Mouse (Mus musculus) CH12.LX (cell line): Measurements from ENCODE around the gene Abhd12. TPM values are rescaled to one million over a fixed set of nuclear protein-coding genes. Genes with fewer than 3 reads are reported as not detected.

Source experiments
- DNase-seq: peaks from one replicate; pipeline ENCODE4 v3.0.0-alpha.2; 2013; ENCODE audit errors: extremely low read depth
- H3K27ac ChIP-seq: 2 replicates; pipeline ENCODE4 v1.5.1; 2012; ENCODE audit warnings: low read depth, mild to moderate bottlenecking, control low read depth, moderate library complexity; ENCODE audit not compliant: insufficient read depth
- H3K27me3 ChIP-seq: replicated peaks from 2 replicates; pipeline ENCODE3; 2012; ENCODE audit warnings: inconsistent platforms
- H3K36me3 ChIP-seq, 2 experiments: replicated peaks in 1 of 2; 2 replicates each; pipeline versions ENCODE3 to v1.6.1; 2012; ENCODE audit warnings: inconsistent platforms in 1 of 2, low read length in 1 of 2, mild to moderate bottlenecking in 1 of 2, mixed read lengths in 1 of 2, moderate library complexity in 1 of 2; ENCODE audit not compliant: control insufficient read depth in 1 of 2, insufficient read depth in 1 of 2
- H3K4me1 ChIP-seq, 2 experiments: 2 replicates each; pipeline ENCODE4 v1.6.1; 2012; ENCODE audit warnings: inconsistent platforms in 1 of 2, moderate library complexity in 1 of 2; ENCODE audit not compliant: insufficient read depth in 2 of 2, control insufficient read depth in 1 of 2
- H3K4me2 ChIP-seq: 2 replicates; pipeline ENCODE4 v1.6.1; 2012; ENCODE audit warnings: low read depth, mild to moderate bottlenecking, control low read depth; ENCODE audit not compliant: poor library complexity, insufficient read depth, severe bottlenecking
- H3K4me3 ChIP-seq, 3 experiments: fragments of 150-350 bp in 1 of 3; sonication (generic) in 1 of 3; replicated peaks in 1 of 3; 2 replicates each; pipeline versions ENCODE3 to v1.5.1; 2011 to 2012; ENCODE audit warnings: low read depth in 2 of 3, low read length in 2 of 3, mild to moderate bottlenecking in 2 of 3, moderate library complexity in 2 of 3, control low read depth in 1 of 3, improper control_type of control experiment in 1 of 3, inconsistent platforms in 1 of 3, mixed read lengths in 1 of 3; ENCODE audit not compliant: poor library complexity in 1 of 3
- H3K79me2 ChIP-seq: replicated peaks from 2 replicates; pipeline ENCODE4 v1.6.1; 2012; ENCODE audit warnings: mild to moderate bottlenecking, moderate library complexity; ENCODE audit not compliant: control insufficient read depth, poor library complexity, insufficient read depth, severe bottlenecking; ENCODE audit errors: extremely low read depth
- H3K9ac ChIP-seq: 2 replicates; pipeline ENCODE4 v1.6.1; 2012; ENCODE audit warnings: low read depth, mild to moderate bottlenecking, control low read depth, moderate library complexity; ENCODE audit not compliant: insufficient read depth
- H3K9me3 ChIP-seq: replicated peaks from 2 replicates; pipeline ENCODE3; 2012; ENCODE audit warnings: low read length, inconsistent platforms, mixed read lengths
- BHLHE40 ChIP-seq: IDR thresholded peaks from 2 replicates; pipeline ENCODE4 v1.6.1; 2011; ENCODE audit warnings: mild to moderate bottlenecking, low read depth, low read length, improper control_type of control experiment
- CHD2 ChIP-seq: IDR thresholded peaks from 2 replicates; pipeline ENCODE4 v1.6.1; 2011; ENCODE audit warnings: low read length, improper control_type of control experiment
- CTCF ChIP-seq, 2 experiments: IDR thresholded peaks in 1 of 2; conservative IDR thresholded peaks in 1 of 2; 2 replicates each; pipeline ENCODE4 v1.5.1; 2011 to 2012; ENCODE audit warnings: low read depth in 2 of 2, low read length in 2 of 2, improper control_type of control experiment in 1 of 2, inconsistent platforms in 1 of 2, mild to moderate bottlenecking in 1 of 2, moderate library complexity in 1 of 2
- GABPA ChIP-seq: IDR thresholded peaks from 2 replicates; pipeline ENCODE4 v1.6.1; 2012; ENCODE audit warnings: low read depth, low read length, improper control_type of control experiment, inconsistent platforms; ENCODE audit not compliant: insufficient replicate concordance
- HCFC1 ChIP-seq: IDR thresholded peaks from 2 replicates; pipeline ENCODE4 v1.6.1; 2012; ENCODE audit warnings: low read depth, mild to moderate bottlenecking, inconsistent platforms, low read length, improper control_type of control experiment
- IRF4 ChIP-seq: IDR thresholded peaks from 2 replicates; pipeline ENCODE4 v1.6.1; 2014; ENCODE audit warnings: low read depth, mild to moderate bottlenecking, inconsistent platforms, low read length, improper control_type of control experiment
- MAZ ChIP-seq: IDR thresholded peaks from 2 replicates; pipeline ENCODE4 v1.6.1; 2012; ENCODE audit warnings: low read depth, mild to moderate bottlenecking, inconsistent platforms, low read length, improper control_type of control experiment, moderate library complexity
- MEF2A ChIP-seq: IDR thresholded peaks from 2 replicates; pipeline ENCODE4 v1.6.1; 2014; ENCODE audit warnings: low read depth, mild to moderate bottlenecking, inconsistent platforms, low read length, improper control_type of control experiment, borderline replicate concordance
- MXI1 ChIP-seq: IDR thresholded peaks from 2 replicates; pipeline ENCODE4 v1.6.1; 2011; ENCODE audit warnings: mild to moderate bottlenecking, low read depth, low read length, improper control_type of control experiment
- MYC ChIP-seq: IDR thresholded peaks from 2 replicates; pipeline ENCODE4 v1.6.1; 2011; ENCODE audit warnings: low read depth, mild to moderate bottlenecking, improper control_type of control experiment, low read length
- NRF1 ChIP-seq: IDR thresholded peaks from 2 replicates; pipeline ENCODE4 v1.6.1; 2014; ENCODE audit warnings: low read depth, mild to moderate bottlenecking, inconsistent platforms, low read length, improper control_type of control experiment, moderate library complexity
- PAX5 ChIP-seq: IDR thresholded peaks from 2 replicates; pipeline ENCODE4 v1.6.1; 2012; ENCODE audit warnings: low read length, inconsistent platforms, mixed read lengths
- POLR2A ChIP-seq: IDR thresholded peaks from 2 replicates; pipeline ENCODE4 v1.6.1; 2011; ENCODE audit warnings: low read depth, mild to moderate bottlenecking, improper control_type of control experiment, low read length
- POLR2AphosphoS2 ChIP-seq: IDR thresholded peaks from 2 replicates; pipeline ENCODE4 v1.6.1; 2011; ENCODE audit warnings: low read depth, low read length, improper control_type of control experiment
- RAD21 ChIP-seq: IDR thresholded peaks from 2 replicates; pipeline ENCODE4 v1.6.1; 2011; ENCODE audit warnings: low read depth, mild to moderate bottlenecking, low read length, improper control_type of control experiment, moderate library complexity
- SIN3A ChIP-seq: IDR thresholded peaks from 2 replicates; pipeline ENCODE4 v1.6.1; 2012; ENCODE audit warnings: low read length, improper control_type of control experiment, inconsistent platforms
- SMC3 ChIP-seq: IDR thresholded peaks from 2 replicates; pipeline ENCODE4 v1.6.1; 2011; ENCODE audit warnings: low read depth, low read length, improper control_type of control experiment
- TBP ChIP-seq: conservative IDR thresholded peaks from 2 replicates; pipeline ENCODE4 v1.6.1; 2011; ENCODE audit warnings: low read depth, low read length, improper control_type of control experiment
- TCF12 ChIP-seq: IDR thresholded peaks from 2 replicates; pipeline ENCODE4 v1.6.1; 2014; ENCODE audit warnings: low read depth, mild to moderate bottlenecking, inconsistent platforms, low read length, improper control_type of control experiment
- UBTF ChIP-seq: IDR thresholded peaks from 2 replicates; pipeline ENCODE4 v1.6.1; 2012; ENCODE audit warnings: low read depth, mild to moderate bottlenecking, inconsistent platforms, low read length, improper control_type of control experiment, moderate library complexity
- USF1 ChIP-seq: IDR thresholded peaks from 2 replicates; pipeline ENCODE4 v1.6.1; 2014; ENCODE audit warnings: low read depth, mild to moderate bottlenecking, inconsistent platforms, low read length, improper control_type of control experiment
- ZC3H11A ChIP-seq: IDR thresholded peaks from 2 replicates; pipeline ENCODE4 v1.6.1; 2012; ENCODE audit warnings: low read depth, mild to moderate bottlenecking, inconsistent platforms, low read length, improper control_type of control experiment
- ZNF384 ChIP-seq: IDR thresholded peaks from 2 replicates; pipeline ENCODE4 v1.6.1; 2012; ENCODE audit warnings: low read depth, low read length, improper control_type of control experiment, inconsistent platforms
- dilution Hi-C: fragments of 300-500 bp; cut with MboI; formaldehyde crosslinking; loops from 2 replicates; pipeline ENCODE4 v1.14.3; 2020; ENCODE audit warnings: low sequenced_read_pairs; ENCODE audit not compliant: extremely low pct_unique_long_range_greater_than_20kb, extremely low pct_ligation_motif_present
- in situ Hi-C: fragments of 300-500 bp; cut with MboI; formaldehyde crosslinking; loops from 3 replicates; pipeline ENCODE4 v1.14.3; 2019; ENCODE audit warnings: low sequenced_read_pairs, low pct_ligation_motif_present, low pct_unique_long_range_greater_than_20kb, mixed read lengths
- polyA plus RNA-seq: library from polyadenylated mRNA; unstranded; fragments of >175 nt; gene quantifications from 2 replicates; pipeline ENCODE4 v1.2.1, GENCODE M21; 2012; ENCODE audit warnings: low read depth; ENCODE audit not compliant: insufficient read length
- total RNA-seq, 2 experiments: library from RNA; depleted of rRNA; stranded (reverse); fragments of 300-350 nt in 1 of 2; fragments of >200 nt in 1 of 2; gene quantifications; 2 replicates each; pipeline ENCODE4 v1.2.3; 2012 to 2014

Gene Abhd12
- total and polyA plus RNA-seq, 3 experiments = 43.6 to 51.5 (median 51.3) TPM

DNA sequence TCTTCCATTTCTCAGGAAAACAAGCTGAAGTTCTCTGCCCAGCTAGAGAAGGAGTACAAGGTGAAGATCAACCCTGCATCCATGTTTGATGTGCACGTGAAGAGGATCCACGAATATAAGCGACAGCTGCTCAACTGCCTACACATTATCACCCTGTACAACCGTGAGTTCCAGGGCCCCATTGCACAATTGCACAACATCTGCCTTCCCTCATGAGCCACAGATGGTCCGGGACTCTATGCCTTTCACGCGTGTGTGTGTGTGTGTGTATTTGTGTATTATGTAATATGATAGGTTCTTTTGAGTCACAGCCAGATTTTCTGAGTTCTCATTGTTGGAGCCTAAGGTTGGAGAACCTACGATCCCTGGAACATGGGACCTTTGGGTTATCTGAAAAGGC lies 83.8 kb downstream of the Abhd12 start:
- dilution Hi-C loops (no loop called here), in situ Hi-C loops (no loop called here)

GRCm38 (mm10) chr2:150818742-150819141 lies 85.8 kb downstream of the Abhd12 start:
- Histone ChIP-seq H3K4me1 (peaks cover 0 to 6% of the 10 kb centered on the region in 2 experiments; a peak in 2 of 4 replicates), H3K4me3 (no peak overlapping the region), H3K27me3 (no peaks in the 10 kb centered on the region), H3K9ac (no peak overlapping the region), H3K36me3 (peaks cover 74 to 97% of the 10 kb centered on the region in 2 experiments), H3K9me3 (no peaks in the 10 kb centered on the region), H3K4me2 (no peak overlapping the region), H3K27ac (no peak overlapping the region), H3K79me2 (no peaks in the 10 kb centered on the region)
- dilution Hi-C loops = no loop called here
- TF ChIP-seq UBTF (no peak), TCF12 (no peak), RAD21 (no peak), MAZ (no peak), ZNF384 (no peak), HCFC1 (no peak), SMC3 (no peak), POLR2A (no peak), NRF1 (no peak), MEF2A (no peak), IRF4 (no peak), ZC3H11A (no peak), CHD2 (no peak), TBP (no peak), USF1 (no peak), BHLHE40 (no peak), POLR2AphosphoS2 (no peak), MXI1 (no peak), PAX5 (no peak)
- in situ Hi-C loops = no loop called here
- DNase-seq = no peak

More for the DNA sequence above, 83.8 kb downstream of the Abhd12 start:
- Histone ChIP-seq H3K9me3 (no peaks in the 10 kb centered on the region), H3K36me3 (peaks cover 69 to 96% of the 10 kb centered on the region in 2 experiments), H3K4me3 (no peak overlapping the region), H3K4me1 (peaks cover 0 to 6% of the 10 kb centered on the region in 2 experiments; a peak in 2 of 4 replicates), H3K27me3 (no peaks in the 10 kb centered on the region), H3K79me2 (no peaks in the 10 kb centered on the region), H3K4me2 (no peak overlapping the region), H3K27ac (no peak overlapping the region), H3K9ac (no peak overlapping the region)
- TF ChIP-seq MYC (no peak), CTCF (conservative IDR thresholded peaks at IDR 0.05 in 1 of 2, IDR thresholded peaks at IDR 0.05 in 1 of 2; ENCODE audit: low read depth in 2 of 2, low read length in 2 of 2) (no peak), TBP (no peak), SIN3A (no peak), GABPA (no peak)
- DNase-seq = no peak
